Mouse (Mus musculus): ENCODE measurements around the gene Pelp1.

GRCm38 (mm10) chr11:70351868-70352267 is 58.0 kb downstream of the Pelp1 start, which contains the start of gene Alox15:
- TF ChIP-seq CTCF (IDR thresholded peaks at IDR 0.05; ENCODE audit: low read depth, low read length) (no peak), POLR2A (IDR thresholded peaks at IDR 0.05; ENCODE audit: insufficient read depth, low read length) (no peak)

Data from ES-Bruce4 (cell line).